Mouse (Mus musculus): Measurements from ENCODE around the gene Runx2. TPM values are rescaled to one million over a fixed set of nuclear protein-coding genes. Genes with fewer than 3 reads are reported as not detected.

Gene Runx2
- polyA plus RNA-seq, 1 experiment from 2014 or later: 3.0 TPM

GRCm38 (mm10) chr17:44733544-44734310 is 80.9 kb downstream of the Runx2 start:
- 2% methylated on average over 23 of the region's 23 CpGs for WGBS
- 0 out of 2 replicates have a peak, but pooled peaks cover 3% of the 10 kb centered on the region for H3K4me1 ChIP-seq (replicated peaks; ENCODE audit: control insufficient read depth, insufficient read depth, low read length)
- H3K9me3 ChIP-seq (ENCODE audit: control insufficient read depth, low read length): no peaks in the 10 kb centered on the region
- peak overlapping the region; percentile 59 for H3K4me3 ChIP-seq (ENCODE audit: low read depth, low read length)
- no peak for ATAC-seq (ENCODE audit: low FRiP score)
- peak overlapping the region; percentile 91 for H3K4me2 ChIP-seq (replicated peaks; ENCODE audit: low read depth, low read length)
- H3K36me3 ChIP-seq (ENCODE audit: control insufficient read depth, insufficient read depth, low read length): no peaks in the 10 kb centered on the region
- H3K9ac ChIP-seq (ENCODE audit: low read depth, low read length): no peak overlapping the region
- no peak overlapping the region for H3K27ac ChIP-seq (ENCODE audit: low read depth, low read length)
- H3K27me3 ChIP-seq (ENCODE audit: control insufficient read depth, insufficient read depth, low read length): peaks cover 52% of the 10 kb centered on the region
- peak; percentile 50 for DNase-seq (ENCODE audit: low spot score)

GRCm38 (mm10) chr17:44728464-44728863 is 86.1 kb downstream of the Runx2 start:
- no peak overlapping the region for H3K27ac ChIP-seq (ENCODE audit: low read depth, low read length)
- no peak overlapping the region for H3K4me3 ChIP-seq (ENCODE audit: low read depth, low read length)
- no peaks in the 10 kb centered on the region for H3K36me3 ChIP-seq (ENCODE audit: control insufficient read depth, insufficient read depth, low read length)
- ATAC-seq (ENCODE audit: low FRiP score) (no peak), DNase-seq (ENCODE audit: low spot score) (no peak)
- H3K9ac ChIP-seq (ENCODE audit: low read depth, low read length): no peak overlapping the region
- no peak overlapping the region for H3K4me2 ChIP-seq (replicated peaks; ENCODE audit: low read depth, low read length)
- H3K4me1 ChIP-seq (replicated peaks; ENCODE audit: control insufficient read depth, insufficient read depth, low read length): no peaks in the 10 kb centered on the region
- H3K9me3 ChIP-seq (ENCODE audit: control insufficient read depth, low read length): no peaks in the 10 kb centered on the region
- H3K27me3 ChIP-seq (ENCODE audit: control insufficient read depth, insufficient read depth, low read length): peaks cover 11% of the 10 kb centered on the region
- 53% methylated on average over 2 of the region's 2 CpGs for WGBS

DNA sequence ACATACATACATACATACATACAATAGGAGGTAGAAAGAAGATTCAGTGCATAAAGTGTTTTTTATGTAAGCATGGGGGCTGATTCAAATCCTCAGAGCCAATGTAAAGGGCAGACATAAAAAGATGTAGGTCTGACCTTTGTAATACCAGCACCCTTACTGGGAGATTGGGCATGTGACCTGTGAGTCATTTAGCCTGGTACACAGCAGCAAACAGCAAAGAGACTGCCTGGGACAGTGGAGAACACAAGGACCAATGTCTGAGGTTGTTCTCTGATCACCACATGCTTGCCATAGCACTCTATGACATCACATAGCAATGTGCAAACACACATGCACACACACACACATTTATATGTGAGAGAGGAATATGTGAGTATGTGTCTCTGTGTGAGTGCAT is 86.9 kb downstream of the Runx2 start:
- peaks cover 8% of the 10 kb centered on the region for H3K27me3 ChIP-seq (ENCODE audit: control insufficient read depth, insufficient read depth, low read length)
- H3K4me2 ChIP-seq (replicated peaks; ENCODE audit: low read depth, low read length): no peak overlapping the region
- no peak overlapping the region for H3K27ac ChIP-seq (ENCODE audit: low read depth, low read length)
- ATAC-seq (ENCODE audit: low FRiP score) (no peak), DNase-seq (ENCODE audit: low spot score) (no peak)
- no peaks in the 10 kb centered on the region for H3K9me3 ChIP-seq (ENCODE audit: control insufficient read depth, low read length)
- H3K9ac ChIP-seq (ENCODE audit: low read depth, low read length): no peak overlapping the region
- H3K36me3 ChIP-seq (ENCODE audit: control insufficient read depth, insufficient read depth, low read length): no peaks in the 10 kb centered on the region
- no peaks in the 10 kb centered on the region for H3K4me1 ChIP-seq (replicated peaks; ENCODE audit: control insufficient read depth, insufficient read depth, low read length)
- H3K4me3 ChIP-seq (ENCODE audit: low read depth, low read length): no peak overlapping the region

DNA sequence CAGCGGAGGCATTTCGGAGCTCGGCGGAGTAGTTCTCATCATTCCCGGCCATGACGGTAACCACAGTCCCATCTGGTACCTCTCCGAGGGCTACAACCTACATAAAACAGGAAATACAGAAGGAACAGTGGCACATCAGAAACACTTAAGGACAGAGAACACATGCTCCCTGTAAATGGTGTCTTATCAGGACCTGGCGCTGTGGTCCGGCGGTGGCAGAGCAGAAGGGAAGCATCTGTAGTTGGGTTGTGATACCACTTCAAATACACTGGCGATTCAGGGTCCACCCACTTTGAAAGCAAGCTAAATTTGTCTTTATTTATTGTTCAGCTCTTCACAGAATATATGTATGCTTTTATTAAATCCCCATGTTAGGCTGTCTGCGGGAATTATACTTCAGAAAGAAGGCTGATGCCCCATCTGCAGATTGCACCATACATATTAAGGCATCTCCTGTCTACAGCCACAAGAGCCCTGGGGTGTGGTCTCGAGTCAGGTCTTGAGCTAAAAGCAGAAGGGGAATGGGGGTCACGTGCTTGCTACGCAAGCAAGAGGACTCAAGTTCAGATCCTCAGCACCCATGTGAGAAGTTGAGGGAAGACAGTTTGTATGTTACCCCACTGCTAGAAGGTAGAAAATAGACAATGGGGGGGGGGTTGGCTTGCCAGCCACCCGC is 89.7 kb downstream of the Runx2 start:
- Histone ChIP-seq H3K4me1 (replicated peaks; ENCODE audit: control insufficient read depth, insufficient read depth, low read length) (no peaks in the 10 kb centered on the region), H3K4me2 (replicated peaks; ENCODE audit: low read depth, low read length) (no peak overlapping the region), H3K9ac (ENCODE audit: low read depth, low read length) (no peak overlapping the region), H3K9me3 (ENCODE audit: control insufficient read depth, low read length) (no peaks in the 10 kb centered on the region), H3K4me3 (ENCODE audit: low read depth, low read length) (no peak overlapping the region), H3K36me3 (ENCODE audit: control insufficient read depth, insufficient read depth, low read length) (no peaks in the 10 kb centered on the region), H3K27me3 (ENCODE audit: control insufficient read depth, insufficient read depth, low read length) (peaks cover 2% of the 10 kb centered on the region; the same call in 1 of the 2 replicates), H3K27ac (ENCODE audit: low read depth, low read length) (no peak overlapping the region)
- DNase-seq (ENCODE audit: low spot score) (no peak), ATAC-seq (ENCODE audit: low FRiP score) (no peak)
- 90% methylated on average over 16 of the region's 16 CpGs for WGBS

GRCm38 (mm10) chr17:44724255-44724654 is 90.3 kb downstream of the Runx2 start:
- ATAC-seq (ENCODE audit: low FRiP score): no peak

DNA sequence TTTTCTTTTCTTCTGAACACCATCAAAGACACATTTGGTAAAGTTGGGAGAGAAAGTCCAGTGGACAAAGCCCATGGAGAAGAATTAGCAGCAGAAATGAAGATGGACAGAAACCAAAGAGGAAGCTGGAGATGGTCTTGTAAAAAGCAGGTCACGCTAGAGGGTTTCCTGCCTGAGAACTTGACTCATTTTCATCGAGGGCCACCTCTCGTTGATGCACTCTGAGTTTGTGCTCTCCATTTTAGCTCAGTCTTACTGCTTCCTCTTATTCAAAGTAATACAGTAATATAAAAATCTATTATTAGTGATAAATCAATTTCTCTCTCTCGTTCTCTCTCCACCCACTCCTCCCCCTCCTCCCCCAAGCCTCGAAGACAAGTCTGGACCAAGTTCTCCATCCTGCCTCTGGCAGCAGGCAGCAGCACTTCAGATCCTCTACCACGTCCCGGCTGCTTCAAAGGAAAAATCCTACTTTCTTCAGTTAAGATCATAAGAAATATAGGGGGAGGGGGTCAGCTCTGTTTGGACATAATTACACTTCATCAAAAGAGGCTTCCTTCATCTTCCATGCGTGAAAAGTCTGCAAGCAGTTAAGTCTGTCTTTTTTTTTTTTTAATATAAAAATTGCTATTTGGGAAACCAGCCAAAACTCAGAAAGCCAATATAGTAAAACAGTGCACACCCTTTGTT is 92.3 kb downstream of the Runx2 start:
- no peaks in the 10 kb centered on the region for H3K4me1 ChIP-seq (replicated peaks; ENCODE audit: control insufficient read depth, insufficient read depth, low read length)
- ATAC-seq (ENCODE audit: low FRiP score): no peak

More at GRCm38 (mm10) chr17:44724255-44724654, 90.3 kb downstream of the Runx2 start:
- H3K27me3 ChIP-seq (ENCODE audit: control insufficient read depth, insufficient read depth, low read length): no peaks in the 10 kb centered on the region
- H3K4me2 ChIP-seq (replicated peaks; ENCODE audit: low read depth, low read length): no peak overlapping the region
- no peak overlapping the region for H3K27ac ChIP-seq (ENCODE audit: low read depth, low read length)
- no peak overlapping the region for H3K4me3 ChIP-seq (ENCODE audit: low read depth, low read length)
- no peaks in the 10 kb centered on the region for H3K9me3 ChIP-seq (ENCODE audit: control insufficient read depth, low read length)
- WGBS: 86% methylated on average over 11 of the region's 11 CpGs
- no peaks in the 10 kb centered on the region for H3K4me1 ChIP-seq (replicated peaks; ENCODE audit: control insufficient read depth, insufficient read depth, low read length)
- no peak overlapping the region for H3K9ac ChIP-seq (ENCODE audit: low read depth, low read length)
- no peaks in the 10 kb centered on the region for H3K36me3 ChIP-seq (ENCODE audit: control insufficient read depth, insufficient read depth, low read length)
- no peak for DNase-seq (ENCODE audit: low spot score)

GRCm38 (mm10) chr17:44718591-44718990 is 96.0 kb downstream of the Runx2 start:
- no peak for DNase-seq (ENCODE audit: low spot score)
- Histone ChIP-seq H3K27me3 (ENCODE audit: control insufficient read depth, insufficient read depth, low read length) (no peaks in the 10 kb centered on the region), H3K27ac (ENCODE audit: low read depth, low read length) (no peak overlapping the region), H3K4me2 (replicated peaks; ENCODE audit: low read depth, low read length) (no peak overlapping the region), H3K4me1 (replicated peaks; ENCODE audit: control insufficient read depth, insufficient read depth, low read length) (no peaks in the 10 kb centered on the region), H3K4me3 (ENCODE audit: low read depth, low read length) (no peak overlapping the region), H3K36me3 (ENCODE audit: control insufficient read depth, insufficient read depth, low read length) (no peaks in the 10 kb centered on the region), H3K9me3 (ENCODE audit: control insufficient read depth, low read length) (no peaks in the 10 kb centered on the region), H3K9ac (ENCODE audit: low read depth, low read length) (no peak overlapping the region)
- 77% methylated on average over 6 of the region's 6 CpGs for WGBS
- ATAC-seq (ENCODE audit: low FRiP score): no peak

More for the DNA sequence above, 92.3 kb downstream of the Runx2 start:
- WGBS: 69% methylated on average over 8 of the region's 8 CpGs
- Histone ChIP-seq H3K27ac (ENCODE audit: low read depth, low read length) (no peak overlapping the region), H3K4me3 (ENCODE audit: low read depth, low read length) (no peak overlapping the region), H3K9ac (ENCODE audit: low read depth, low read length) (no peak overlapping the region), H3K4me2 (replicated peaks; ENCODE audit: low read depth, low read length) (no peak overlapping the region), H3K9me3 (ENCODE audit: control insufficient read depth, low read length) (no peaks in the 10 kb centered on the region), H3K36me3 (ENCODE audit: control insufficient read depth, insufficient read depth, low read length) (no peaks in the 10 kb centered on the region), H3K27me3 (ENCODE audit: control insufficient read depth, insufficient read depth, low read length) (no peaks in the 10 kb centered on the region)
- DNase-seq (ENCODE audit: low spot score): no peak

DNA sequence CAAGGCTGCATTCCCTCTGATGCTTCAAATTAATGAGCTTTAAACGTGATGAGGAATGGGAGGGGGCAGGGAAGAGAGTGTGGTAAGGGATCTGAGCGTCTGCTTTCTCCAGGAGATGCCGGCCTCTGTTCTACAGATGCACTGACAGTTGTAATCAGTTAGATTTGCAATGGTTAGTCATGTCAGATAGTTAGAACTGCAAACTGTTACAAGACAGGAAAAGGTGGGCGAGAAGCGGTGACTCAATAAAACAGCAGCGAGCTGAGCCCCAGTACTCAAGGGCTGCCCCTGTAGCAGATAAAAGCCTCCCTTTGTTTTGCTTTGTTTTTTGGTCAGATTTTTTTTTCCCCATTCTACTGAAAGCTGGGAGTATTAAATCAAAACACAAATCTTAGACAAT is 96.6 kb downstream of the Runx2 start:
- no peaks in the 10 kb centered on the region for H3K4me1 ChIP-seq (replicated peaks; ENCODE audit: control insufficient read depth, insufficient read depth, low read length)
- H3K27ac ChIP-seq (ENCODE audit: low read depth, low read length): no peak overlapping the region
- WGBS: 38% methylated on average over 6 of the region's 6 CpGs
- no peak for DNase-seq (ENCODE audit: low spot score)
- H3K9me3 ChIP-seq (ENCODE audit: control insufficient read depth, low read length): no peaks in the 10 kb centered on the region
- no peak overlapping the region for H3K4me3 ChIP-seq (ENCODE audit: low read depth, low read length)
- H3K36me3 ChIP-seq (ENCODE audit: control insufficient read depth, insufficient read depth, low read length): no peaks in the 10 kb centered on the region
- H3K9ac ChIP-seq (ENCODE audit: low read depth, low read length): no peak overlapping the region
- ATAC-seq (ENCODE audit: low FRiP score): no peak
- H3K27me3 ChIP-seq (ENCODE audit: control insufficient read depth, insufficient read depth, low read length): no peaks in the 10 kb centered on the region
- H3K4me2 ChIP-seq (replicated peaks; ENCODE audit: low read depth, low read length): no peak overlapping the region
